Mouse (Mus musculus) lung, adult 2 months (tissue): ENCODE results near the gene Ntn1. TPM values are rescaled to one million over a fixed set of nuclear protein-coding genes. Genes with fewer than 3 reads are reported as not detected.

Source experiments
- DNase-seq: peaks from one replicate; pipeline ENCODE4 v3.0.0; 2022
- H3K4me1 ChIP-seq: fragments of 200-500 bp; 2 replicates; pipeline ENCODE4 v1.6.1; 2011; ENCODE audit warnings: low read length; ENCODE audit not compliant: control insufficient read depth, insufficient read depth
- H3K4me3 ChIP-seq: fragments of 200-500 bp; replicated peaks from 2 replicates; pipeline ENCODE3; 2011; ENCODE audit warnings: low read depth, mild to moderate bottlenecking, control low read depth, low read length; ENCODE audit errors: extremely low read depth
- CTCF ChIP-seq: fragments of 200-500 bp; IDR thresholded peaks from 2 replicates; pipeline ENCODE4 v1.5.1; 2011; ENCODE audit warnings: mild to moderate bottlenecking, low read length, control low read depth; ENCODE audit not compliant: insufficient read depth
- POLR2A ChIP-seq: fragments of 200-500 bp; IDR thresholded peaks from 2 replicates; pipeline ENCODE4 v1.6.1; 2011; ENCODE audit warnings: low read depth, mild to moderate bottlenecking, control low read depth, low read length, borderline replicate concordance; ENCODE audit errors: extremely low read depth
- WGBS: fragments of 180-500 bp; shearing (Covaris S2); methylation state at CpG from one replicate; pipeline ENCODE4 v1.1.7; 2018; 5-methylcytosine and 5-hydroxymethylcytosine counted together
- polyA plus RNA-seq: library from polyadenylated mRNA; depleted of rRNA; stranded (reverse); fragments of >200 nt; gene quantifications from 2 replicates; pipeline ENCODE4 v1.2.3, GENCODE M21; 2012

The Ntn1 gene
- polyA plus RNA-seq, 1 experiment = 58.8 TPM

- 46% methylated on average over 2 of the region's 2 CpGs for WGBS
- DNase-seq = peak; percentile 48
- H3K4me3 ChIP-seq = no peak overlapping the region
- TF ChIP-seq POLR2A (no peak), CTCF (peak; percentile 87)
- H3K4me1 ChIP-seq = no peaks in the 10 kb centered on the region
Observed at GRCm38 (mm10) chr11:68408127-68408526, 7.5 kb upstream of the Ntn1 start.

GRCm38 (mm10) chr11:68407266-68407926 lies 6.8 kb upstream of the Ntn1 start:
- no peak for TF ChIP-seq POLR2A
- no peak for TF ChIP-seq CTCF
- H3K4me1 ChIP-seq = no peaks in the 10 kb centered on the region
- no peak for DNase-seq
- H3K4me3 ChIP-seq = no peak overlapping the region
- WGBS = 51% methylated on average over 11 of the region's 11 CpGs

GRCm38 (mm10) chr11:68405576-68405975 lies 5.0 kb upstream of the Ntn1 start:
- DNase-seq = no peak
- Histone ChIP-seq H3K4me3 (no peak overlapping the region), H3K4me1 (peaks cover under 1% of the 10 kb centered on the region; the same call in 1 of the 2 replicates)
- 86% methylated on average over 8 of the region's 8 CpGs for WGBS
- TF ChIP-seq CTCF (no peak), POLR2A (no peak)

GRCm38 (mm10) chr11:68404185-68404584 lies 3.6 kb upstream of the Ntn1 start:
- WGBS = 47% methylated on average over 4 of the region's 4 CpGs
- DNase-seq = no peak
- TF ChIP-seq POLR2A (no peak), CTCF (0 out of 2 replicates have a peak, but pooled peaks have one; percentile 43)
- Histone ChIP-seq H3K4me1 (peaks cover 3% of the 10 kb centered on the region; the same call in 1 of the 2 replicates), H3K4me3 (no peak overlapping the region)

GRCm38 (mm10) chr11:68401428-68401827 lies 805 bp upstream of the Ntn1 start:
- 61% methylated on average over 5 of the region's 5 CpGs for WGBS
- Histone ChIP-seq H3K4me1 (peaks cover 3% of the 10 kb centered on the region; the same call in 1 of the 2 replicates), H3K4me3 (no peak overlapping the region)
- DNase-seq = no peak
- TF ChIP-seq CTCF = no peak

- peak; percentile 51 for DNase-seq
- 2% methylated on average over 53 of the region's 57 CpGs for WGBS
- H3K4me3 ChIP-seq = peak overlapping the region; percentile 45
- H3K4me1 ChIP-seq = peaks cover 3% of the 10 kb centered on the region; the same call in 1 of the 2 replicates
- no peak for TF ChIP-seq CTCF
- no peak for TF ChIP-seq POLR2A
Observed at GRCm38 (mm10) chr11:68400021-68400671, 477 bp downstream of the Ntn1 start.

- DNase-seq = no peak
- peak overlapping the region; percentile 13 for H3K4me3 ChIP-seq
- H3K4me1 ChIP-seq = peaks cover 3% of the 10 kb centered on the region; the same call in 1 of the 2 replicates
- no peak for TF ChIP-seq CTCF
- TF ChIP-seq POLR2A = no peak
- WGBS = 1% methylated on average over 41 of the region's 47 CpGs
Observed at GRCm38 (mm10) chr11:68399548-68400020, 1.0 kb downstream of the Ntn1 start.

GRCm38 (mm10) chr11:68398891-68399547 lies 1.6 kb downstream of the Ntn1 start:
- DNase-seq = no peak
- 33% methylated on average over 24 of the region's 24 CpGs for WGBS
- TF ChIP-seq CTCF (no peak), POLR2A (no peak)
- Histone ChIP-seq H3K4me1 (peaks cover 3% of the 10 kb centered on the region; the same call in 1 of the 2 replicates), H3K4me3 (no peak overlapping the region)

GRCm38 (mm10) chr11:68395546-68395945 lies 5.1 kb downstream of the Ntn1 start:
- H3K4me1 ChIP-seq = peaks cover 2% of the 10 kb centered on the region; the same call in 1 of the 2 replicates
- TF ChIP-seq CTCF = no peak
- TF ChIP-seq POLR2A = no peak
- no peak for DNase-seq
- 79% methylated on average over 5 of the region's 5 CpGs for WGBS
- no peak overlapping the region for H3K4me3 ChIP-seq
